Mouse (Mus musculus) forebrain, embryonic 13.5 days (tissue): ENCODE results near the gene Copg1. TPM values are rescaled to one million over a fixed set of nuclear protein-coding genes. Genes with fewer than 3 reads are reported as not detected.

Experiments used
- ATAC-seq: fragments of 200-750 bp; cut with Nextera tagmentation; 2 replicates; pipeline ENCODE4 v1.8.0; 2017
- H3K27ac ChIP-seq: fragments of 300-500 bp; sonication (generic); 2 replicates; pipeline ENCODE4 v1.5.1; 2015; ENCODE audit warnings: inconsistent platforms, mild to moderate bottlenecking, moderate library complexity
- H3K27me3 ChIP-seq: fragments of 300-500 bp; sonication (generic); 2 replicates; pipeline ENCODE4 v1.6.1; 2015; ENCODE audit warnings: mild to moderate bottlenecking, inconsistent platforms
- H3K36me3 ChIP-seq: fragments of 300-500 bp; sonication (generic); 2 replicates; pipeline ENCODE4 v1.6.1; 2015; ENCODE audit warnings: mild to moderate bottlenecking, inconsistent platforms; ENCODE audit not compliant: poor library complexity, severe bottlenecking
- H3K4me1 ChIP-seq: fragments of 300-500 bp; sonication (generic); 2 replicates; pipeline ENCODE4 v1.6.1; 2015; ENCODE audit warnings: inconsistent platforms
- H3K4me2 ChIP-seq: fragments of 300-500 bp; sonication (generic); 2 replicates; pipeline ENCODE4 v1.6.1; 2015; ENCODE audit warnings: inconsistent platforms, mild to moderate bottlenecking, moderate library complexity
- H3K4me3 ChIP-seq: fragments of 300-500 bp; sonication (generic); 2 replicates; pipeline ENCODE4 v1.5.1; 2015; ENCODE audit warnings: mild to moderate bottlenecking, inconsistent platforms
- H3K9ac ChIP-seq: fragments of 300-500 bp; sonication (generic); 2 replicates; pipeline ENCODE4 v1.6.1; 2015; ENCODE audit warnings: mild to moderate bottlenecking, inconsistent platforms
- H3K9me3 ChIP-seq: fragments of 300-500 bp; sonication (generic); replicated peaks from 2 replicates; pipeline ENCODE4 v1.6.1; 2016; ENCODE audit warnings: inconsistent platforms
- WGBS: fragments of 180-500 bp; shearing (Covaris S2); methylation state at CpG from one replicate; pipeline ENCODE4 v1.1.7; 2015; 5-methylcytosine and 5-hydroxymethylcytosine counted together
- polyA plus RNA-seq: library from polyadenylated mRNA; unstranded; fragments of >200 nt; fragmentation: Nextera tagmentation; extraction: Ambion mirVana; gene quantifications from 2 replicates; pipeline ENCODE4 v1.2.1, GENCODE M21; 2015

The Copg1 gene
- 133 and 151 TPM in 2 replicates for polyA plus RNA-seq

GRCm38 (mm10) chr6:87887594-87888233, at the start of gene Copg1:
Gene Copg1, plus strand, starts transcription at chr6:87887814.
- WGBS = under 1% methylated on average over 31 of the region's 31 CpGs
- peaks cover 11% of the 10 kb centered on the region for H3K4me1 ChIP-seq
- no peaks in the 10 kb centered on the region for H3K9me3 ChIP-seq
- H3K4me2 ChIP-seq = peak within 1 kb of the TSS; percentile 83
- H3K27me3 ChIP-seq = no peaks in the 10 kb centered on the region
- H3K36me3 ChIP-seq = peaks cover 34% of the 10 kb centered on the region
- peak; percentile 96 for ATAC-seq
- peak within 1 kb of the TSS; percentile 95 for H3K9ac ChIP-seq
- H3K27ac ChIP-seq = peak within 1 kb of the TSS; percentile 49; the same call in 1 of the 2 replicates
- peak within 1 kb of the TSS; percentile 82 for H3K4me3 ChIP-seq

GRCm38 (mm10) chr6:87838551-87839197, 48.9 kb upstream of the Copg1 start, which contains the start of gene Isy1:
Gene Isy1, minus strand, starts transcription at chr6:87838798.
- under 1% methylated on average over 46 of the region's 46 CpGs for WGBS
- peak within 1 kb of the TSS; percentile 83 for H3K4me3 ChIP-seq
- ATAC-seq = peak; percentile 98
- no peaks in the 10 kb centered on the region for H3K9me3 ChIP-seq
- H3K36me3 ChIP-seq = peaks cover 50% of the 10 kb centered on the region
- H3K9ac ChIP-seq = peak within 1 kb of the TSS; percentile 82
- H3K4me1 ChIP-seq = peaks cover 20% of the 10 kb centered on the region
- H3K27me3 ChIP-seq = no peaks in the 10 kb centered on the region
- H3K4me2 ChIP-seq = peak within 1 kb of the TSS; percentile 71
- peak within 1 kb of the TSS; percentile 93 for H3K27ac ChIP-seq

- Histone ChIP-seq H3K27ac (no peak overlapping the region), H3K9me3 (no peaks in the 10 kb centered on the region), H3K27me3 (no peaks in the 10 kb centered on the region), H3K4me3 (no peak overlapping the region), H3K4me1 (peaks cover 20% of the 10 kb centered on the region), H3K9ac (no peak overlapping the region), H3K36me3 (peaks cover 50% of the 10 kb centered on the region), H3K4me2 (no peak overlapping the region)
- no peak for ATAC-seq
- whole genome bisulfite sequencing = 66% methylated on average over 11 of the region's 11 CpGs
Measured at GRCm38 (mm10) chr6:87839797-87840341, 47.7 kb upstream of the Copg1 start.

- no peaks in the 10 kb centered on the region for H3K27me3 ChIP-seq
- peaks cover 20% of the 10 kb centered on the region for H3K4me1 ChIP-seq
- WGBS = 82% methylated on average over 8 of the region's 8 CpGs
Measured at GRCm38 (mm10) chr6:87841635-87842034, 46.0 kb upstream of the Copg1 start.

GRCm38 (mm10) chr6:87842254-87842653, 45.4 kb upstream of the Copg1 start:
- H3K27me3 ChIP-seq = no peaks in the 10 kb centered on the region

More at GRCm38 (mm10) chr6:87841635-87842034, 46.0 kb upstream of the Copg1 start:
- Histone ChIP-seq H3K9me3 (no peaks in the 10 kb centered on the region), H3K36me3 (peaks cover 46% of the 10 kb centered on the region), H3K4me3 (no peak overlapping the region), H3K4me2 (no peak overlapping the region), H3K9ac (no peak overlapping the region), H3K27ac (no peak overlapping the region)
- no peak for ATAC-seq

GRCm38 (mm10) chr6:87845031-87845695, 42.5 kb upstream of the Copg1 start:
- H3K4me2 ChIP-seq = no peak overlapping the region

More at GRCm38 (mm10) chr6:87842254-87842653, 45.4 kb upstream of the Copg1 start:
- Histone ChIP-seq H3K4me3 (no peak overlapping the region), H3K36me3 (peaks cover 46% of the 10 kb centered on the region), H3K27ac (no peak overlapping the region), H3K4me2 (no peak overlapping the region), H3K9ac (no peak overlapping the region), H3K4me1 (peaks cover 21% of the 10 kb centered on the region), H3K9me3 (no peaks in the 10 kb centered on the region)
- 13% methylated on average over 1 of the region's 1 CpGs for WGBS
- no peak for ATAC-seq

GRCm38 (mm10) chr6:87846813-87847212, 40.8 kb upstream of the Copg1 start:
- Histone ChIP-seq H3K4me1 (peaks cover 35% of the 10 kb centered on the region), H3K9me3 (no peaks in the 10 kb centered on the region), H3K27ac (no peak overlapping the region), H3K36me3 (peaks cover 42% of the 10 kb centered on the region), H3K9ac (no peak overlapping the region), H3K27me3 (no peaks in the 10 kb centered on the region), H3K4me2 (peak overlapping the region; percentile 10; the same call in 1 of the 2 replicates), H3K4me3 (no peak overlapping the region)
- 93% methylated on average over 1 of the region's 1 CpGs for WGBS
- ATAC-seq = no peak

More at GRCm38 (mm10) chr6:87845031-87845695, 42.5 kb upstream of the Copg1 start:
- no peak overlapping the region for H3K27ac ChIP-seq
- H3K4me1 ChIP-seq = peaks cover 31% of the 10 kb centered on the region
- H3K27me3 ChIP-seq = no peaks in the 10 kb centered on the region
- no peak overlapping the region for H3K4me3 ChIP-seq
- 91% methylated on average over 13 of the region's 13 CpGs for WGBS
- peaks cover 51% of the 10 kb centered on the region for H3K36me3 ChIP-seq
- no peak for ATAC-seq
- H3K9me3 ChIP-seq = no peaks in the 10 kb centered on the region
- H3K9ac ChIP-seq = no peak overlapping the region

GRCm38 (mm10) chr6:87849780-87850154, 37.8 kb upstream of the Copg1 start:
- Histone ChIP-seq H3K4me1 (peaks cover 35% of the 10 kb centered on the region), H3K27me3 (no peaks in the 10 kb centered on the region), H3K36me3 (peaks cover 14% of the 10 kb centered on the region), H3K9ac (peak overlapping the region; percentile 100), H3K4me3 (peak overlapping the region; percentile 98), H3K9me3 (no peaks in the 10 kb centered on the region), H3K27ac (no peak overlapping the region), H3K4me2 (peak overlapping the region; percentile 85)
- under 1% methylated on average over 8 of the region's 8 CpGs for WGBS
- no peak for ATAC-seq

- H3K9me3 ChIP-seq = no peaks in the 10 kb centered on the region
Measured at GRCm38 (mm10) chr6:87850155-87850899, 37.3 kb upstream of the Copg1 start.

GRCm38 (mm10) chr6:87850900-87851614, 36.6 kb upstream of the Copg1 start, which contains the start of gene Cnbp:
Gene Cnbp, minus strand, starts transcription at chr6:87851106.
- ATAC-seq = peak; percentile 99
- Histone ChIP-seq H3K27ac (peak within 1 kb of the TSS; percentile 92), H3K4me3 (peak within 1 kb of the TSS; percentile 98), H3K9me3 (no peaks in the 10 kb centered on the region), H3K4me2 (peak within 1 kb of the TSS; percentile 85), H3K9ac (peak within 1 kb of the TSS; percentile 100), H3K4me1 (peaks cover 35% of the 10 kb centered on the region), H3K27me3 (no peaks in the 10 kb centered on the region), H3K36me3 (0 out of 2 replicates have a peak, but pooled peaks cover 6% of the 10 kb centered on the region)
- under 1% methylated on average over 52 of the region's 55 CpGs for WGBS

More at GRCm38 (mm10) chr6:87850155-87850899, 37.3 kb upstream of the Copg1 start:
- Histone ChIP-seq H3K27me3 (no peaks in the 10 kb centered on the region), H3K27ac (peak overlapping the region; percentile 92), H3K4me2 (peak overlapping the region; percentile 85), H3K9ac (peak overlapping the region; percentile 100), H3K36me3 (peaks cover 9% of the 10 kb centered on the region), H3K4me3 (peak overlapping the region; percentile 98), H3K4me1 (peaks cover 35% of the 10 kb centered on the region)
- ATAC-seq = peak; percentile 73
- WGBS = 0% methylated on average over 60 of the region's 73 CpGs
